Mouse (Mus musculus) cortical plate, adult 2 months (tissue): ENCODE data around the gene Gne.

ENCODE experiments used
- CTCF ChIP-seq: fragments of 200-500 bp; IDR thresholded peaks from 2 replicates; pipeline ENCODE4 v1.5.1; 2011; ENCODE audit warnings: mild to moderate bottlenecking, control low read depth, low read length; ENCODE audit not compliant: insufficient read depth; ENCODE audit errors: extremely low read depth
- POLR2A ChIP-seq: fragments of 200-500 bp; IDR thresholded peaks from 2 replicates; pipeline ENCODE4 v1.6.1; 2011; ENCODE audit warnings: mild to moderate bottlenecking, low read length, control low read depth; ENCODE audit not compliant: insufficient read depth; ENCODE audit errors: extremely low read depth

DNA sequence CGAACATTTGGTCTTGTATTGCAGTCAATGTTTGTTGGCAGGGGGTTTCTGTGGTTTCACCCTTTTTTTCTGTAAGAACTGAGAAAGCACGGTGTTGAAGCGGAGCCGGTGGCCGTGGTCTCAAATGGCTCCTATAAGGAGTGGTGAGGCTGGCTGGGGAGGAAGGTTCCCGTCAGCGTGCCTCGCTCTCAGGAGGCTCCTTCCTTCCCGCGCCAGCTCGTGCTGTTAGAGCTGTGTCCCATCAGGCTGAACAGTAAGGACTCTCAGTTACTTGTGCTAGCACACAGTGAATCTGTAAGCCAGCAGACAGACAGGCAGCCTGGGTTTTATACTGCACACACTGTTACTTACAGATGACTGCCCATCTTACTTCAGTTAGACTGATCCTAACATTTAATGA, 61.2 kb downstream of the Gne start:
- no peak for TF ChIP-seq POLR2A
- no peak for TF ChIP-seq CTCF
